ENCODE assay signal across 8 mouse cellular contexts in genomic region chr12:53252572-53253422, GRCm38 (mm10). TPM values are rescaled to one million over a fixed set of nuclear protein-coding genes. Genes with fewer than 3 reads are reported as not detected.
DNase-seq lines count a peak whose midpoint lies in the region; ATAC-seq lines count a peak whose summit lies in the region.

No protein-coding gene starts in this region.

- ATAC-seq in forebrain, embryonic 15.5 days (replicated peaks) = peak; percentile 33
- ATAC-seq in intestine, embryonic 15.5 days = peak; percentile 75; the same call in 1 of the 2 replicates
- no peak for ATAC-seq in liver, embryonic 15.5 days (ENCODE audit: insufficient read depth)

- under 1% methylated on average over 80 of the region's 115 CpGs for WGBS in forebrain, embryonic 15.5 days
- WGBS in intestine, embryonic 15.5 days = under 1% methylated on average over 55 of the region's 115 CpGs
- under 1% methylated on average over 84 of the region's 115 CpGs for WGBS in liver, embryonic 15.5 days (ENCODE audit: insufficient replicate concordance)

- H3K4me3 ChIP-seq in brown adipose tissue, adult 24 weeks (ENCODE audit: insufficient read depth, low read depth, low read length) = peak overlapping the region; percentile 57
- H3K4me3 ChIP-seq in forebrain, embryonic 15.5 days = peak overlapping the region; percentile 88
- H3K4me3 ChIP-seq in intestine, embryonic 15.5 days (replicated peaks) = peak overlapping the region; percentile 81
- peak overlapping the region; percentile 58 for H3K4me3 ChIP-seq in liver, embryonic 15.5 days (replicated peaks)

- H3K36me3 ChIP-seq in forebrain, embryonic 15.5 days = no peaks in the 10 kb centered on the region
- no peaks in the 10 kb centered on the region for H3K36me3 ChIP-seq in intestine, embryonic 15.5 days
- H3K36me3 ChIP-seq in liver, embryonic 15.5 days (replicated peaks) = no peaks in the 10 kb centered on the region

- peak; percentile 16 for DNase-seq in ovary, postnatal 10 days (ENCODE audit: low spot score)
- no peak for DNase-seq in ovary, adult 18-20 months (ENCODE audit: low spot score)
- DNase-seq in retina, postnatal 1 day = peak; percentile 80
- no peak for DNase-seq in natural killer cell, adult 2 months (ENCODE audit: low spot score in 2 of 2)

- no peaks in the 10 kb centered on the region for H3K4me1 ChIP-seq in brown adipose tissue, adult 24 weeks (ENCODE audit: control insufficient read depth, insufficient read depth, insufficient read length, low read length)
- H3K4me1 ChIP-seq in forebrain, embryonic 15.5 days = peaks cover 37% of the 10 kb centered on the region
- peaks cover 16% of the 10 kb centered on the region for H3K4me1 ChIP-seq in intestine, embryonic 15.5 days (replicated peaks)
- H3K4me1 ChIP-seq in liver, embryonic 15.5 days (replicated peaks) = peaks cover 5% of the 10 kb centered on the region; the same call in 1 of the 2 replicates

- H3K9me3 ChIP-seq in forebrain, embryonic 15.5 days = no peaks in the 10 kb centered on the region
- no peaks in the 10 kb centered on the region for H3K9me3 ChIP-seq in intestine, embryonic 15.5 days
- H3K9me3 ChIP-seq in liver, embryonic 15.5 days (replicated peaks) = no peaks in the 10 kb centered on the region

- peak overlapping the region; percentile 95 for H3K9ac ChIP-seq in forebrain, embryonic 15.5 days (replicated peaks)
- peak overlapping the region; percentile 74 for H3K9ac ChIP-seq in intestine, embryonic 15.5 days
- no peak overlapping the region for H3K9ac ChIP-seq in liver, embryonic 15.5 days

- H3K27me3 ChIP-seq in forebrain, embryonic 15.5 days = peaks cover 6% of the 10 kb centered on the region; the same call in 1 of the 2 replicates
- peaks cover 27% of the 10 kb centered on the region for H3K27me3 ChIP-seq in intestine, embryonic 15.5 days (replicated peaks)
- H3K27me3 ChIP-seq in liver, embryonic 15.5 days = peaks cover 86% of the 10 kb centered on the region

- peak overlapping the region; percentile 64 for H3K4me2 ChIP-seq in forebrain, embryonic 15.5 days (replicated peaks)
- H3K4me2 ChIP-seq in intestine, embryonic 15.5 days (replicated peaks) = peak overlapping the region; percentile 94
- H3K4me2 ChIP-seq in liver, embryonic 15.5 days = peak overlapping the region; percentile 70

- H3K27ac ChIP-seq in brown adipose tissue, adult 24 weeks (replicated peaks; ENCODE audit: low read depth, low read length) = no peak overlapping the region
- peak overlapping the region; percentile 96 for H3K27ac ChIP-seq in forebrain, embryonic 15.5 days (replicated peaks)
- H3K27ac ChIP-seq in intestine, embryonic 15.5 days = peak overlapping the region; percentile 88
- no peak overlapping the region for H3K27ac ChIP-seq in liver, embryonic 15.5 days (replicated peaks)

RNA-seq across cellular contexts. Expression of gene Npas3, which starts 4.3 kb away (rescaled TPM):
- polyA plus RNA-seq in brown adipose tissue, adult 24 weeks (2012; ENCODE audit: insufficient read depth, insufficient read length, missing spikeins) = not detected in 2 replicates
- polyA plus RNA-seq in forebrain, embryonic 15.5 days (2015; fragmentation: Nextera tagmentation; extraction: Ambion mirVana) = 16.1 and 18.3 TPM in 2 replicates
- 2.0 and 2.6 TPM in 2 replicates for polyA plus RNA-seq in intestine, embryonic 15.5 days (2015; fragmentation: Nextera tagmentation; extraction: Ambion mirVana)
- polyA plus RNA-seq in liver, embryonic 15.5 days (2015; fragmentation: Nextera tagmentation; extraction: Ambion mirVana) = 0.10 and 0.33 TPM in 2 replicates

Comparison
In these comparisons a context has a peak if more than half of its experiments do, and no peak if none do; other contexts are left out.
1. DNase-seq: peak in ovary, postnatal 10 days (single experiment) and retina, postnatal 1 day (single experiment); none in ovary, adult 18-20 months (single experiment) and natural killer cell, adult 2 months (0 of 2).
2. H3K27ac ChIP-seq: peak in forebrain, embryonic 15.5 days (single experiment) and intestine, embryonic 15.5 days (single experiment); none in brown adipose tissue, adult 24 weeks (single experiment) and liver, embryonic 15.5 days (single experiment).
3. Peak in every context shown above with its lines, with median percentiles within 50 percentile points of each other: H3K4me3 ChIP-seq and H3K4me2 ChIP-seq.